Mouse (Mus musculus) layer of hippocampus, adult 9-10 months (tissue): Measurements from ENCODE around the gene Atp13a1.

Source experiments
- DNase-seq: peaks from one replicate; pipeline ENCODE4 v3.0.0; 2022; ENCODE audit warnings: low spot score

The Atp13a1 gene

GRCm38 (mm10) chr8:69799946-69800345 is 9.0 kb downstream of the Atp13a1 start:
- no peak for DNase-seq

GRCm38 (mm10) chr8:69801796-69802195 is 10.8 kb downstream of the Atp13a1 start:
- DNase-seq = no peak

GRCm38 (mm10) chr8:69802216-69802615 is 11.3 kb downstream of the Atp13a1 start:
- DNase-seq = no peak

- DNase-seq = no peak
These were observed 12.4 kb downstream of the Atp13a1 start for GRCm38 (mm10) chr8:69803366-69803765.

GRCm38 (mm10) chr8:69804537-69804936 is 13.6 kb downstream of the Atp13a1 start:
- DNase-seq = no peak

- DNase-seq = no peak
These were observed 14.1 kb downstream of the Atp13a1 start for GRCm38 (mm10) chr8:69805086-69805485.

GRCm38 (mm10) chr8:69805491-69805890 is 14.5 kb downstream of the Atp13a1 start:
- DNase-seq = no peak

- DNase-seq = no peak
These were observed 16.3 kb downstream of the Atp13a1 start for GRCm38 (mm10) chr8:69807236-69807635.

GRCm38 (mm10) chr8:69808094-69808863 is 17.3 kb downstream of the Atp13a1 start, which contains the start of gene Gmip:
TSS of gene Gmip (plus strand) at chr8:69808679.
- no peak for DNase-seq

- DNase-seq = no peak
These were observed 18.0 kb downstream of the Atp13a1 start for GRCm38 (mm10) chr8:69808864-69809403.

- no peak for DNase-seq
These were observed 18.9 kb downstream of the Atp13a1 start for GRCm38 (mm10) chr8:69809820-69810219.

- DNase-seq = no peak
These were observed 23.9 kb downstream of the Atp13a1 start for GRCm38 (mm10) chr8:69814881-69815280.

- DNase-seq = no peak
These were observed 24.4 kb downstream of the Atp13a1 start for GRCm38 (mm10) chr8:69815396-69815795.

GRCm38 (mm10) chr8:69820466-69820865 is 29.5 kb downstream of the Atp13a1 start:
- no peak for DNase-seq

- DNase-seq = no peak
These were observed 31.0 kb downstream of the Atp13a1 start for GRCm38 (mm10) chr8:69821971-69822385.

GRCm38 (mm10) chr8:69822386-69823191 is 31.6 kb downstream of the Atp13a1 start, which contains the start of gene Lpar2:
TSS of gene Lpar2 (plus strand) at chr8:69822429.
- no peak for DNase-seq

- DNase-seq = no peak
These were observed 35.4 kb downstream of the Atp13a1 start for GRCm38 (mm10) chr8:69826371-69826770.

- DNase-seq = peak; percentile 84
These were observed 41.4 kb downstream of the Atp13a1 start, which contains the start of gene Pbx4 for GRCm38 (mm10) chr8:69832298-69832853. TSS of gene Pbx4 (plus strand) at chr8:69832491.

- no peak for DNase-seq
These were observed 46.2 kb downstream of the Atp13a1 start for GRCm38 (mm10) chr8:69837057-69837682.

- DNase-seq = no peak
These were observed 56.5 kb downstream of the Atp13a1 start for GRCm38 (mm10) chr8:69847167-69848065.

- no peak for DNase-seq
These were observed 58.0 kb downstream of the Atp13a1 start for GRCm38 (mm10) chr8:69848951-69849350.
